Mouse (Mus musculus): ENCODE measurements around the gene Tmtc1.

Tmtc1 gene

GRCm38 (mm10) chr6:148443726-148444701 lies at the start of gene Tmtc1:
TSS of gene Tmtc1 (minus strand) at chr6:148444389.
- DNase-seq (ENCODE audit: low read depth, low spot score): peak; percentile 89

GRCm38 (mm10) chr6:148491849-148492248 lies 47.7 kb upstream of the Tmtc1 start:
- no peak for DNase-seq (ENCODE audit: low read depth, low spot score)

- no peak for DNase-seq (ENCODE audit: low read depth, low spot score)
These were observed 42.6 kb upstream of the Tmtc1 start for GRCm38 (mm10) chr6:148486756-148487155.

- DNase-seq (ENCODE audit: low read depth, low spot score): no peak
These were observed 37.7 kb upstream of the Tmtc1 start for GRCm38 (mm10) chr6:148481894-148482293.

GRCm38 (mm10) chr6:148479671-148480237 lies 35.6 kb upstream of the Tmtc1 start:
- DNase-seq (ENCODE audit: low read depth, low spot score): no peak

- DNase-seq (ENCODE audit: low read depth, low spot score): no peak
These were observed 34.2 kb upstream of the Tmtc1 start for GRCm38 (mm10) chr6:148478350-148478749.

DNA sequence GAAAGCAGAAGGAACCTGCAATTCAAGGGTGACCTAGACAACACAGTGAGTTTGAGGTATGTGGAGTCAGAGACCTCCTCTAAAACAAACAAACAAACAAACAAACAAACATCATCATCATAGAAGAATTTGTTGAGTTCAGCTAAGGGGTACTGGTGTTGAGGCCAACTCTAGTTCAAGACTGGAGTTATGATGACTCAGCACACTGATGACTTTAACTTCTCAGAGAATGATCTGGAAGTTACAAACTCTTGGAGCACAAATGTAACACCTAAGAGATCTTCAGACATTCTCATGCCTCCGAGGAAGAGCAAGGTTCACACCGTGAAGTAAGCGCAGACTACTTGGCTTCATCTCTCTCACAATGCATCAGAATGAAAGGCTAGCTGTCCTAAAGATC lies 28.1 kb upstream of the Tmtc1 start:
- DNase-seq (ENCODE audit: low read depth, low spot score): no peak

DNA sequence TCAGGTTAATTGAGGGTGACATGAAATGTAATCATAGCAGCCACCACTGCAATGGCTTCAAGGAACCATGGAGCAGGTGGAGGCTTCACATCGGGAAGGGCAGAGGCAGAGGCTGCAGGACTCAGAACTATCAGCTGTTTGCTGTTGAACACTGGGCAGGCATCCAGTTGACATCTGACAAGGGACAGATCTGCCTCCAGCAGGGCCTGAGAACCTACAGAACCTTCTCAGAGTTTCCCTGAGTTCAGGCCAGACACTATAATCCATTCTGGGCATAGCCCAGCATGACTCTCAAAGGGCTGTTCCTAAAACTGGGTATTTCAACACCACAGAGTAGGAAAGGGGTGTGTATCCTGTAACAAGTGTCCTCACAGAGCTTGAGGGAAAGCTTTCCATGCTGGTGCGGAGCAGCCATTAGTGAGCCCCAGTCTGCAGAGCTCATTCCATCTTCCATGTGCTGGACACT lies 23.8 kb upstream of the Tmtc1 start:
- DNase-seq (ENCODE audit: low read depth, low spot score): no peak

DNA sequence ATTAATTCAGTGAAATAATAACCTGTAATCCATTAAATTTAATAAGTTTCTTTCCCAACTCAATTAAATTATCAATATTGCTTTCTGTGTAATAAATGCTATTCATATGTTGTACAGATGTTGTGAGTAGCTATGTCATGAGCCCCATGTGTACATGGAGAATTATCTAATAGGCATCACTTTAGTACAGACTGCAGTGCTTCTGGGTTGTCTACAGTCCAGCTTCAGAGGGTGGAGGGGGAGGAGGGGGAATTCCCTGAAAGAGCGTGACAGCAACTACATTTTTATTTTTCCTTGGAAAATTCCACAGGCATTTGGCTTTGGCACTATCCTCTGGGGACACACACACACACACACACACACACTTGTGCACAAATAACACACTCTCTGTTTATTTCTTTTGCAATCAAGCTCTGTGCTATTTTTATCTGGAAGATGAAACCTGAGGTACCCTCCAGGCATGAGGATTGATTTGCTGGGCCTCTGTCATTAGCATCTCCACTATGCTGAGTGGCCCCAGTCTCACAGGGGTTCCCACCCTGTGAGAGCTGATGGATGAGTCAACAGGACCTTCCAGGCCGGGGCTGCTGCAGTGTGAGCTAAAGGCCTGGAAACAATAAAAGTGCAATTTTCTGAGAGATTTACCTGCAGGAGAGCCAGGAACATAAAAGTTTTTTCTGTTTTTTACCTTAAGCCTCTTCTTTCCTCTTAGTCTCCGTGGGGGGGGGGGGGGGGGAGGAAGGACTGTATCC lies 23.2 kb upstream of the Tmtc1 start:
- DNase-seq (ENCODE audit: low read depth, low spot score): no peak

DNA sequence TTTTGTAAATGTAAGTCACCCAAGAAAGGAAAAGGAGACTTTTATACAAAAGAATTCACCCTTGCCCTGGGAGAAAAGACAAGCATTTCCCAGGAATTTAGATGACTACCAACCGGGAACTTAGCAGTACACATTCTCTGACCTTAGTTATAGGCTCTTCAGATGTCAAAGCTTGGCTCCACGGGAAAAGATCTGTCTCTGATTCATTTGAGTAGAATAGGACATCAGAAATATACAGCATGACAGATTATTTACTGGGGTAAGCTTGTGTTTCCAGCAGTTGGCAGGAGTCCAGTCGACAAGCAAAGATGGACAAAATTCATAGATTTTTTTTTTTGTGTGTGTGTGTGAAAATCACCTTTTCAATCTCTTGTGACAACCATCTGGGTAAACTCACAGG lies 15.4 kb upstream of the Tmtc1 start:
- DNase-seq (ENCODE audit: low read depth, low spot score): no peak

DNA sequence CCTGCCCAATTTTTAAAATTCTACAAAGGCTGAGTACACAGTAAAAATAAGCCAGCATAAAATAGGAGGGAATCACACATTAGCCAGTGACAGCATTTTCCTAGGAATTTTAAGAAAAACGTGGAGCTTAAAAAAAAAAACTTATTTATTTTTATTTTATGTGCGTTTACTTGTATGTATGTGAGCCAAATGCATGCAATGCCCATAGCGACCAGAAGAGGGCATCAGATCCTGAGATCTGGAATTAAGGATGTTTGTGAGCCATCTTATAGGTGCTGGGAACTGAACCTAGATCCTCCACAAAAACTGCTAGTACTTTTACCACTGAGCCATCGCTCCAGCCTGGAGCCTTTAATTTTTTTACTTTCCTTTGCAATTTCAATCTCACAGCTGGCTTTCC lies 11.3 kb upstream of the Tmtc1 start:
- DNase-seq (ENCODE audit: low read depth, low spot score): peak; percentile 44

GRCm38 (mm10) chr6:148454740-148455139 lies 10.6 kb upstream of the Tmtc1 start:
- DNase-seq (ENCODE audit: low read depth, low spot score): no peak

DNA sequence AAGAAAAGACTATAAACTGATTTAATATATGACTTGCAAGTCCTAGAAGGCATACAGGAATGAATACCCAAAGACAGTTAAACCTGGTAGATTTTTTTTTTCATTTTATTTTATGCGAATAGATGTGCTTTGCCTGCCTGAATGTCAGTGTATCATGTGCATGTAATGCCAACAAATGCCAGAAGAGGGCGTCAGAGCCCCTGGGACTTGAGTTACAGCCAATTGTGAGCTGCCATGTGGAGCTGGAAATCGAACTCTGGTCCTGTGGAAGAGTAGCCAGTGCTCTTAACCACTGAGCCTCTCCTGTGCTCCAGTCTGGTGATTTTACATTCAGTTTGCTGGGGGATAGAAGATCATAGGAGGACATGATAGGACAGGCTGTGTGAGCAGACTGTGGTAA lies 4.0 kb upstream of the Tmtc1 start:
- DNase-seq (ENCODE audit: low read depth, low spot score): no peak

GRCm38 (mm10) chr6:148446113-148446512 lies 1.9 kb upstream of the Tmtc1 start:
- no peak for DNase-seq (ENCODE audit: low read depth, low spot score)

- DNase-seq (ENCODE audit: low read depth, low spot score): no peak
These were observed 607 bp upstream of the Tmtc1 start for GRCm38 (mm10) chr6:148444796-148445195.

DNA sequence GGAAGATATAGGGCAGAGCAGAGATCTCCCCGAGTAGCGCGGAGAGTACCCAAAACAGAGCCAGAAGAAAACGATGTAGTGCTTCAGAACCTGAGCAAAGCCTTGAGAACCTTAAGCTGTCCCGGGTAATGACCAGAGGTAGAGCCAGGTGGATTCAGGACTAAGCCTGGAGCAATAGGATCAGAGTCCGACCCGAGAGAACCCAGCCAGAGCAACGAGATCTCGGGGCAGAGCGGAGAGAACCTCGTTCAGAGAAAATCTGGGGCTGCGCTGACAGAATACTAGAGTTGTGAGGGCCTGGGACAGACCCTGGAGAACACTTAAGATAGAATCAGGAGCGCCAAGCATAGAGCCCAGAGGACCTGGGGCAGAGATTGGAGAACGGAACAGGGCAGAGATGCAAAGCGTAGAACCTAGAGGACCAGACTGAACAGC lies 881 bp downstream of the Tmtc1 start:
- no peak for DNase-seq (ENCODE audit: low read depth, low spot score)

- DNase-seq (ENCODE audit: low read depth, low spot score): no peak
These were observed 1.4 kb downstream of the Tmtc1 start for GRCm38 (mm10) chr6:148442671-148443290.

GRCm38 (mm10) chr6:148441871-148442270 lies 2.3 kb downstream of the Tmtc1 start:
- no peak for DNase-seq (ENCODE audit: low read depth, low spot score)

GRCm38 (mm10) chr6:148439101-148439500 lies 5.1 kb downstream of the Tmtc1 start:
- no peak for DNase-seq (ENCODE audit: low read depth, low spot score)

DNA sequence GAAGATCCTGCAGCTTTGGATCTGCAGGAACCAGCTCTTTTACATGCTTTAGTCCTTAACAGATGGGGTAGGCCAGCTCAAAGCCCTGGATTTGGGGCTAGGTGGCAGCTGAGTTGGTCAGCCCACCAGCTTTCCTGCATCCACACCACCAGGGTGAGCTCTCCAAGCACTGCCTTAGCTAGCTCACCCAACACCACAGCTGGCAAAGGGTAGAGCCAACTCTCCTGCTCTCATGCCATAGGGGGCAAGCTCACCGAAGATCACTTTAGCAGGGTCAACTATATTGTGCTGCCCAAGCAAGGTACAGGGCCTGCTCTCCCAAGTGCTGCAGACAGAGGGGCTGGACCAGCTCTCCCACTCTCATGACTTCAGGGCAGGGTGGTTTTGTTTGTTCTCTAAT lies 6.6 kb downstream of the Tmtc1 start:
- DNase-seq (ENCODE audit: low read depth, low spot score): no peak

DNA sequence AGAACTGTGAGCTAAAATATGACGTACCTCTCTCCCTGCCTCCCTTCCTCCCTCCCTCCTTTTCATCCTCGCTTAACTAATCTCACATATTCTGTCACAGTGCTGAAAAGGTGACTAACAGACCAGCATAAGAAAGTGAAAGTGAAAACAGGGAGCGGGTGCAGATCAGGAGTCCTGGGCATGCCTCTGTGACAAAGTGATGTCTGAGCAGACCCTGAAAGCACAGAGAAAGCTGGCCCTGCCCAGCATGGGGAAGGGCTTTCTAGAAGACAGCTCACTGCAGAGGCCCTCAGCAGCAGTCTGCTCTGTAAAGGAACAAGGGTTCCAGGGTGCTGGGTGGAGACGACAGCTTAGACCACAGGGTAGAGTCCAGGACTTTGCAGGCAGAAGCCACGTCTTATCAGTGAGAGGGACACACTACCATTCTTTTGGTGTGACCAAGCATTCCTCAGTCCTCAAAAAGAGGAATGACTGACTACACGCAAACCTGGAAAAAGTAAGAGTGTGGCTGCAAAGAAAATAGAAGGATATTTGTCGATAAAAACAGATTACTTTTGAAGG lies 7.7 kb downstream of the Tmtc1 start:
- peak; percentile 66 for DNase-seq (ENCODE audit: low read depth, low spot score)

All from A20 (cell line).